Mouse (Mus musculus): ENCODE data around the gene Tnip1.

- TF ChIP-seq TAL1 (IDR thresholded peaks at IDR 0.05; ENCODE audit: low read length) (no peak), GATA1 (IDR thresholded peaks at IDR 0.05; ENCODE audit: low read length) (no peak)
These were observed 26.1 kb upstream of the Tnip1 start for GRCm38 (mm10) chr11:54988754-54989349.
